8 mouse cellular contexts compared by ENCODE assay signal in genomic region chr13:63562141-63562971, GRCm38 (mm10). TPM values are rescaled to one million over a fixed set of nuclear protein-coding genes. Genes with fewer than 3 reads are reported as not detected.
DNase-seq lines count a peak whose midpoint lies in the region; ATAC-seq and TF ChIP-seq lines count a peak whose summit lies in the region.

No protein-coding gene starts in this region.

- peak; percentile 44 for DNase-seq in adrenal gland, adult 2 months
- DNase-seq in adrenal gland, postnatal 10 days = no peak
- peak; percentile 20 for DNase-seq in 3T3-L1 (ENCODE audit: low read depth, low spot score)
- peak; percentile 58 for DNase-seq in kidney, postnatal 10 days
- DNase-seq in midbrain, postnatal 0 days (ENCODE audit: low spot score) = peak; percentile 51
- DNase-seq in frontal cortex, adult 2 months (ENCODE audit: extremely low spot score in 1 of 2, low spot score in 1 of 2) = no peak
- DNase-seq in testis, postnatal 14 days (ENCODE audit: low spot score) = no peak

- WGBS in forebrain, embryonic 13.5 days = 2% methylated on average over 7 of the region's 7 CpGs
- 2% methylated on average over 7 of the region's 7 CpGs for WGBS in midbrain, postnatal 0 days

- H3K4me2 ChIP-seq in forebrain, embryonic 13.5 days = peak overlapping the region; percentile 99
- H3K4me2 ChIP-seq in midbrain, postnatal 0 days (ENCODE audit: low read depth, low read length, poor library complexity, severe bottlenecking) = peak overlapping the region; percentile 88

- peaks cover 44% of the 10 kb centered on the region for H3K27me3 ChIP-seq in forebrain, embryonic 13.5 days
- H3K27me3 ChIP-seq in midbrain, postnatal 0 days (ENCODE audit: insufficient read depth, low read length) = no peaks in the 10 kb centered on the region

- peak overlapping the region; percentile 97 for H3K9ac ChIP-seq in forebrain, embryonic 13.5 days
- peak overlapping the region; percentile 79 for H3K9ac ChIP-seq in midbrain, postnatal 0 days (replicated peaks; ENCODE audit: low read length, poor library complexity, severe bottlenecking)

- H3K9me3 ChIP-seq in forebrain, embryonic 13.5 days (replicated peaks) = no peaks in the 10 kb centered on the region
- H3K9me3 ChIP-seq in midbrain, postnatal 0 days (ENCODE audit: low read length) = no peaks in the 10 kb centered on the region

- H3K27ac ChIP-seq in forebrain, embryonic 13.5 days = 0 out of 2 replicates have a peak overlapping the region, but pooled peaks have one; percentile 99
- H3K27ac ChIP-seq in midbrain, postnatal 0 days (ENCODE audit: low read depth, low read length) = no peak overlapping the region

- H3K4me3 ChIP-seq in forebrain, embryonic 13.5 days = peak overlapping the region; percentile 93
- H3K4me3 ChIP-seq in midbrain, postnatal 0 days (ENCODE audit: low read depth, low read length) = peak overlapping the region; percentile 63

- H3K36me3 ChIP-seq in forebrain, embryonic 13.5 days (ENCODE audit: poor library complexity, severe bottlenecking) = peaks cover 4% of the 10 kb centered on the region; the same call in 1 of the 2 replicates
- no peaks in the 10 kb centered on the region for H3K36me3 ChIP-seq in midbrain, postnatal 0 days (ENCODE audit: insufficient read depth, low read length)

- no peak for ATAC-seq in forebrain, embryonic 13.5 days
- ATAC-seq in midbrain, postnatal 0 days (ENCODE audit: low FRiP score) = no peak

- peaks cover 66% of the 10 kb centered on the region for H3K4me1 ChIP-seq in forebrain, embryonic 13.5 days
- H3K4me1 ChIP-seq in midbrain, postnatal 0 days (ENCODE audit: insufficient read depth, low read length) = peaks cover 5% of the 10 kb centered on the region; the same call in 1 of the 2 replicates

- TF ChIP-seq CTCF in midbrain, postnatal 0 days (IDR thresholded peaks at IDR 0.05) = no peak

RNA-seq across cellular contexts. Expression of gene Ptch1, which starts 11.0 kb away (rescaled TPM):
- total RNA-seq in adrenal gland, adult 2 months (2021) = 10 to 100 TPM; 30.8 to 57.5 TPM
- polyA plus RNA-seq in adrenal gland, adult 2 months (2012; rRNA removed) = 46.7 and 50.1 TPM in 2 replicates
- total RNA-seq in adrenal gland, postnatal 10 days (2021) = 10 to 100 TPM; 38.7 to 55.2 TPM
- 11.3 and 16.0 TPM in 2 replicates for polyA plus RNA-seq in forebrain, embryonic 13.5 days (2015; fragmentation: Nextera tagmentation; extraction: Ambion mirVana)
- 27.8 and 29.9 TPM in 2 replicates for total RNA-seq in midbrain, postnatal 0 days (2014; rRNA removed)
- 6.8 and 7.9 TPM in 2 replicates for polyA plus RNA-seq in midbrain, postnatal 0 days (2015; fragmentation: Nextera tagmentation; extraction: Ambion mirVana)
- 26.5 and 27.8 TPM in 2 replicates for polyA plus RNA-seq in frontal cortex, adult 2 months (2012; rRNA removed)

Comparison
In these comparisons a context has a peak if more than half of its experiments do, and no peak if none do; other contexts are left out.
1. DNase-seq: peak in adrenal gland, adult 2 months (single experiment), 3T3-L1 (single experiment), kidney, postnatal 10 days (single experiment) and midbrain, postnatal 0 days (single experiment); none in adrenal gland, postnatal 10 days (single experiment), frontal cortex, adult 2 months (0 of 2) and testis, postnatal 14 days (single experiment).